Mouse (Mus musculus) CH12.LX (cell line): Measurements from ENCODE around the gene Wdfy4.

Experiments
- CHD1 ChIP-seq: IDR thresholded peaks from 2 replicates; pipeline ENCODE4 v1.6.1; 2012; ENCODE audit warnings: low read depth, low read length, improper control_type of control experiment, inconsistent platforms
- CTCF ChIP-seq, 2 experiments: IDR thresholded peaks in 1 of 2; conservative IDR thresholded peaks in 1 of 2; 2 replicates each; pipeline ENCODE4 v1.5.1; 2011 to 2012; ENCODE audit warnings: low read depth in 2 of 2, low read length in 2 of 2, improper control_type of control experiment in 1 of 2, inconsistent platforms in 1 of 2, mild to moderate bottlenecking in 1 of 2, moderate library complexity in 1 of 2
- ETS1 ChIP-seq: conservative IDR thresholded peaks from 2 replicates; pipeline ENCODE4 v1.6.1; 2012; ENCODE audit warnings: low read depth, mild to moderate bottlenecking, inconsistent platforms, low read length, improper control_type of control experiment, moderate library complexity
- MYC ChIP-seq: IDR thresholded peaks from 2 replicates; pipeline ENCODE4 v1.6.1; 2011; ENCODE audit warnings: low read depth, mild to moderate bottlenecking, improper control_type of control experiment, low read length
- RAD21 ChIP-seq: IDR thresholded peaks from 2 replicates; pipeline ENCODE4 v1.6.1; 2011; ENCODE audit warnings: low read depth, mild to moderate bottlenecking, low read length, improper control_type of control experiment, moderate library complexity
- USF2 ChIP-seq: conservative IDR thresholded peaks from 2 replicates; pipeline ENCODE4 v1.6.1; 2011; ENCODE audit warnings: low read depth, low read length, improper control_type of control experiment

- TF ChIP-seq CTCF (conservative IDR thresholded peaks at IDR 0.05 in 1 of 2, IDR thresholded peaks at IDR 0.05 in 1 of 2; ENCODE audit: low read depth in 2 of 2, low read length in 2 of 2) (no peak), MYC (no peak), USF2 (no peak), RAD21 (no peak), ETS1 (no peak), CHD1 (no peak)
Measured at GRCm38 (mm10) chr14:32984176-32984738, 201.1 kb downstream of the Wdfy4 start.
